Mouse (Mus musculus) liver, adult 2 months (tissue): ENCODE measurements around the gene Unc13d. TPM values are rescaled to one million over a fixed set of nuclear protein-coding genes. Genes with fewer than 3 reads are reported as not detected.

ENCODE experiments used
- DNase-seq: peaks from one replicate; pipeline ENCODE4 v3.0.0-alpha.2; 2011; ENCODE audit warnings: low read depth, low spot score; ENCODE audit errors: extremely low read depth
- H3K27ac ChIP-seq: fragments of 200-500 bp; replicated peaks from 2 replicates; pipeline ENCODE4 v1.5.1; 2012; ENCODE audit warnings: low read depth, mild to moderate bottlenecking, control low read depth, inconsistent platforms, low read length; ENCODE audit not compliant: insufficient read depth
- H3K27me3 ChIP-seq: fragments of 200-500 bp; 2 replicates; pipeline ENCODE4 v1.6.1; 2012; ENCODE audit warnings: mild to moderate bottlenecking, moderate library complexity, low read length, inconsistent platforms; ENCODE audit not compliant: control insufficient read depth, insufficient read depth
- H3K36me3 ChIP-seq: fragments of 200-500 bp; 2 replicates; pipeline ENCODE4 v1.6.1; 2012; ENCODE audit warnings: low read length, inconsistent platforms; ENCODE audit not compliant: control insufficient read depth, insufficient read depth
- H3K4me1 ChIP-seq: fragments of 200-500 bp; 2 replicates; pipeline ENCODE4 v1.6.1; 2011; ENCODE audit warnings: low read length; ENCODE audit not compliant: control insufficient read depth, insufficient read depth
- H3K4me3 ChIP-seq: fragments of 200-500 bp; 2 replicates; pipeline ENCODE4 v1.5.1; 2011; ENCODE audit warnings: low read depth, mild to moderate bottlenecking, control low read depth, low read length, moderate library complexity; ENCODE audit not compliant: insufficient read depth
- H3K79me2 ChIP-seq: fragments of 200-500 bp; 2 replicates; pipeline ENCODE4 v1.6.1; 2012; ENCODE audit warnings: inconsistent platforms, mild to moderate bottlenecking, low read length, moderate library complexity; ENCODE audit not compliant: control insufficient read depth, insufficient read depth
- H3K9ac ChIP-seq: fragments of 200-500 bp; 2 replicates; pipeline ENCODE4 v1.6.1; 2012; ENCODE audit warnings: low read depth, mild to moderate bottlenecking, control low read depth, inconsistent platforms, low read length
- CTCF ChIP-seq: fragments of 200-500 bp; IDR thresholded peaks from 2 replicates; pipeline ENCODE4 v1.5.1; 2011; ENCODE audit warnings: low read depth, low read length, control low read depth
- POLR2A ChIP-seq: fragments of 200-500 bp; IDR thresholded peaks from 2 replicates; pipeline ENCODE4 v1.6.1; 2011; ENCODE audit warnings: low read length, control low read depth; ENCODE audit not compliant: insufficient read depth; ENCODE audit errors: extremely low read depth
- WGBS: fragments of 180-500 bp; shearing (Covaris S2); methylation state at CpG from one replicate; pipeline ENCODE4 v1.1.7; 2018; 5-methylcytosine and 5-hydroxymethylcytosine counted together
- polyA plus RNA-seq: library from polyadenylated mRNA; depleted of rRNA; stranded (reverse); fragments of >200 nt; gene quantifications from 2 replicates; pipeline ENCODE4 v1.2.3, GENCODE M21; 2012
- total RNA-seq: library from RNA; depleted of rRNA; stranded (reverse); fragments of >200 nt; gene quantifications from 2 replicates; pipeline ENCODE4 v1.2.3, GENCODE M21; 2014

Gene Unc13d
- total and polyA plus RNA-seq, 2 experiments = 0.37 to 1.4 TPM

- Histone ChIP-seq H3K9ac (no peak overlapping the region), H3K4me1 (no peaks in the 10 kb centered on the region), H3K27me3 (no peaks in the 10 kb centered on the region), H3K79me2 (no peaks in the 10 kb centered on the region), H3K4me3 (no peak overlapping the region), H3K27ac (no peak overlapping the region), H3K36me3 (no peaks in the 10 kb centered on the region)
- WGBS = 91% methylated on average over 3 of the region's 3 CpGs
- TF ChIP-seq POLR2A = no peak
- no peak for TF ChIP-seq CTCF
- DNase-seq = no peak
These were observed 5.2 kb downstream of the Unc13d start for GRCm38 (mm10) chr11:116072608-116073007.

GRCm38 (mm10) chr11:116071510-116071909 lies 6.3 kb downstream of the Unc13d start:
- WGBS = 67% methylated on average over 5 of the region's 5 CpGs
- Histone ChIP-seq H3K36me3 (no peaks in the 10 kb centered on the region), H3K4me1 (no peaks in the 10 kb centered on the region), H3K9ac (no peak overlapping the region), H3K79me2 (no peaks in the 10 kb centered on the region), H3K27me3 (no peaks in the 10 kb centered on the region), H3K27ac (no peak overlapping the region), H3K4me3 (no peak overlapping the region)
- no peak for DNase-seq
- TF ChIP-seq CTCF (peak; percentile 44), POLR2A (no peak)

GRCm38 (mm10) chr11:116065345-116065744 lies 12.4 kb downstream of the Unc13d start:
- no peaks in the 10 kb centered on the region for H3K36me3 ChIP-seq
- no peaks in the 10 kb centered on the region for H3K4me1 ChIP-seq
- WGBS = 87% methylated on average over 12 of the region's 12 CpGs
- H3K27ac ChIP-seq = no peak overlapping the region
- no peak overlapping the region for H3K9ac ChIP-seq
- H3K79me2 ChIP-seq = no peaks in the 10 kb centered on the region
- DNase-seq = no peak
- no peak overlapping the region for H3K4me3 ChIP-seq
- no peak for TF ChIP-seq POLR2A
- no peak for TF ChIP-seq CTCF
- no peaks in the 10 kb centered on the region for H3K27me3 ChIP-seq

GRCm38 (mm10) chr11:116064187-116064867 lies 13.4 kb downstream of the Unc13d start:
- H3K79me2 ChIP-seq = no peaks in the 10 kb centered on the region
- peaks cover 2% of the 10 kb centered on the region; the same call in 1 of the 2 replicates for H3K36me3 ChIP-seq
- no peaks in the 10 kb centered on the region for H3K4me1 ChIP-seq
- DNase-seq = no peak
- no peaks in the 10 kb centered on the region for H3K27me3 ChIP-seq
- H3K9ac ChIP-seq = no peak overlapping the region
- no peak overlapping the region for H3K4me3 ChIP-seq
- no peak for TF ChIP-seq POLR2A
- no peak for TF ChIP-seq CTCF
- H3K27ac ChIP-seq = no peak overlapping the region
- 69% methylated on average over 23 of the region's 23 CpGs for WGBS

- H3K4me3 ChIP-seq = no peak overlapping the region
- H3K36me3 ChIP-seq = peaks cover 2% of the 10 kb centered on the region; the same call in 1 of the 2 replicates
- H3K9ac ChIP-seq = no peak overlapping the region
- DNase-seq = no peak
- no peaks in the 10 kb centered on the region for H3K79me2 ChIP-seq
- 53% methylated on average over 13 of the region's 13 CpGs for WGBS
- H3K27ac ChIP-seq = no peak overlapping the region
- H3K27me3 ChIP-seq = no peaks in the 10 kb centered on the region
- TF ChIP-seq POLR2A (no peak), CTCF (no peak)
- no peaks in the 10 kb centered on the region for H3K4me1 ChIP-seq
These were observed 14.2 kb downstream of the Unc13d start for GRCm38 (mm10) chr11:116063562-116063961.

GRCm38 (mm10) chr11:116062521-116062920 lies 15.2 kb downstream of the Unc13d start:
- no peak overlapping the region for H3K9ac ChIP-seq
- H3K4me3 ChIP-seq = no peak overlapping the region
- no peak for DNase-seq
- WGBS = 82% methylated on average over 8 of the region's 8 CpGs
- no peaks in the 10 kb centered on the region for H3K4me1 ChIP-seq
- peaks cover 2% of the 10 kb centered on the region; the same call in 1 of the 2 replicates for H3K36me3 ChIP-seq
- H3K27me3 ChIP-seq = no peaks in the 10 kb centered on the region
- H3K79me2 ChIP-seq = no peaks in the 10 kb centered on the region
- no peak overlapping the region for H3K27ac ChIP-seq
- no peak for TF ChIP-seq POLR2A
- no peak for TF ChIP-seq CTCF
